Mouse (Mus musculus): Measurements from ENCODE around the gene S100a3. TPM values are rescaled to one million over a fixed set of nuclear protein-coding genes. Genes with fewer than 3 reads are reported as not detected.

S100a3 gene
- polyA plus RNA-seq, 1 experiment, result 4.7 TPM

GRCm38 (mm10) chr3:90625496-90625895 lies 65.1 kb downstream of the S100a3 start:
- no peak for DNase-seq (ENCODE audit: low spot score)

DNA sequence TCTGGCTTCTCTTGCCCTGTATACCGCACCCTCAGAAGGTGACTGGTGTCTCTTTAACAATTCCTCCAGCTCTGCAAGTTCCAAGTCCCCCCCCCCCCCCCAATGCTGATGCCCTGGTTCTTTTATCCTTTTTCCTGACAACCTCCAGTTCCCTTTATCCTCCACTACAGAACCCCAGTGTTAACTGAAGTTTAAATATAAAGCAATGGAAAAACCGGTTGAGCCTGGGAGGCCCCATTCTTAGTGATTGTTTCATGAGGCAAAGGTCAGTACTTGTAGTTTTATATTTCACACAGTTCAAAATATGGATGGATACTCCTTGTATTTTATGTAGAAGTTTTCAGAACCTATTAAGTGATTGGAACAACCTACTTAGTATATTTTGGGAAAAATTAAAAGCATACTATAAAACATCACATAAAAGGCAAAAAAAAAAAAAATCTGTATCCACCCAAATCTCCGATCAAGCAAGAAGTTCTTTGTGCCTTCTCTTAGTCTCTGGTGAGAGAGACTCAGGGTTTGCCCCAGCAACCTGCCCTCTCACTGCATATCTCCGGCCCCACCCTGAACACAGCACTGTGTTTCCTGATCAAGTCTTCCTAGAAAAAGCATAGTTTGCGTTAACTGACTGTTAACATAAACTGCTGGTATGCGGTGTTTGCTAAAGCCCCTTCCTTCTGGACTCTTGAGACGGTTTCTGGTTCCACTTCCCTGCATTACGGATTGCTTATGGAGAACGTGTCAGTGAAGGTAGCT lies 66.1 kb downstream of the S100a3 start:
- DNase-seq (ENCODE audit: low spot score), result no peak

GRCm38 (mm10) chr3:90627366-90627765 lies 67.0 kb downstream of the S100a3 start:
- DNase-seq (ENCODE audit: low spot score), result no peak

DNA sequence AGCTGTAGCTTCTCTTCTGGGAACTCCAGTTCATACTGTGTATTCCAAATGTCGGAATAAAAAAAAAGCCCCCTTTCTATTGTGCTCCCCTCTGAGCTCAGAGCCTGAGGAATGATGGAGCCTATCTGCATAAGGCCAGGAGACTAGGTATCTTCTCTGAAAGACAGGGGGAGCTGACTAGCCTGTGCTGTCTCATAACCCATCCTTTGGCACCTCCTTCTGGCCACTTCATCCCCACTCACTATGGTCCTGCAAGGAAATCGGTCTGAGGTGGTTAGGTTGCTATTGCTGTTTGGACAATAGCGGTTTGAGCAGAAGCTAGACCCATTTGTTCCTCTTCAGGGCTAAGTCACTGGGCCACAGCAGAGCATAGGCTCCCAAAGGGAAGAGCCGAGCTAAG lies 67.4 kb downstream of the S100a3 start:
- DNase-seq (ENCODE audit: low spot score), result no peak

GRCm38 (mm10) chr3:90629298-90629697 lies 68.9 kb downstream of the S100a3 start:
- no peak for DNase-seq (ENCODE audit: low spot score)

DNA sequence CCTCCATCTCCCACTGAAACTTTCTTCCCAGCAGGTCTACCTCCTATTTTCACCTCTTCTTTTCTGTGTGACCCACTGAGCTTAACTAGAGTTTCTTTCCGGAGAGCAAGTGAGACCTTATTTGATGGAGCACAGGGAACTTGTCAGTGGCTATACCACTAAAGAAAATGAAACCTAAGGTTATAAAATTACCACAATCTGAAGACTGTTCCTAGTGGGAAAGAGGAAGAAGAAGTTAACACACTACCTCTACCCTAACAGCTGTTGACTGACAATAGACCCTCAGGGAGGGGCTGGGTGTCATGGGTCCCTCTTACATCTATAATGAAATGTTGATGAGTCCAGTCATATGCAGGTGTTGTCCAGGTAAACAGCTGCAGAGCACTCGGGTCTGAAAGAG lies 71.6 kb downstream of the S100a3 start:
- DNase-seq (ENCODE audit: low spot score), result no peak

DNA sequence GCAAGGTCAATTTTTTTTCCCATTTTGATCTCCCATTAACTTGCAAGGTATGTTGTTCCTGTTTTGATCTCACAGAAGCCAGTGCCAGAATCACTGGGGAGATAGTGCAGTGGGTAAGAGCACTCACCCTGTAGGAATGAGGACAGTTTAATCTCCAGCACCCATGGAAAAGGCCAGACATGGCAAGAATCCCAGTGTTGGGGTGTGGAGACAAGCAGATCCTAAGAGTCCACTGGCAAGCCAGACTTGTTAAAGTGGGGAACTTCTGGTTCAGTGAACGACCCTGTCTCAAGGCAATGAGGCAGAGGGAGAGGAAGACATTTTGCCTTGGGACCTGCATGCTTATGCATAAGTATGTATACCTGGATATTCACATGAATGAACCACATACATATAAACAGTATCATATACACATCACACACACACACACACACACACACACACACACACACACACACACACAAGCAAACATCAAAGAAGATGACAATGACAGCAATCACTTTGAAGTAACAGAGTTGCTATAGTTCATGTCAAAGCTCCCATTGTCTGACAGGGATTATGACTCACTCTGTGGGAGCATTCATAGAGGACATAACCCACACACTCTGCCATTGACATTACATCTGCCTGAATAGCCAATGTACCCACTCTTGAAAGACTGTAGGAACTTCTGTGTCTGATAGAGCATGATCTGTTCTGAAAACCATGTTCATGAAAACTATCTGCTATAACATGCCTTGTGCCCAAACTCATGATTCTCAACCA lies 78.3 kb downstream of the S100a3 start:
- no peak for DNase-seq (ENCODE audit: low spot score)

GRCm38 (mm10) chr3:90639511-90640154 lies 79.3 kb downstream of the S100a3 start:
- DNase-seq (ENCODE audit: low spot score), result no peak

- no peak for DNase-seq (ENCODE audit: low spot score)
These were observed 80.6 kb downstream of the S100a3 start for GRCm38 (mm10) chr3:90640981-90641380.

DNA sequence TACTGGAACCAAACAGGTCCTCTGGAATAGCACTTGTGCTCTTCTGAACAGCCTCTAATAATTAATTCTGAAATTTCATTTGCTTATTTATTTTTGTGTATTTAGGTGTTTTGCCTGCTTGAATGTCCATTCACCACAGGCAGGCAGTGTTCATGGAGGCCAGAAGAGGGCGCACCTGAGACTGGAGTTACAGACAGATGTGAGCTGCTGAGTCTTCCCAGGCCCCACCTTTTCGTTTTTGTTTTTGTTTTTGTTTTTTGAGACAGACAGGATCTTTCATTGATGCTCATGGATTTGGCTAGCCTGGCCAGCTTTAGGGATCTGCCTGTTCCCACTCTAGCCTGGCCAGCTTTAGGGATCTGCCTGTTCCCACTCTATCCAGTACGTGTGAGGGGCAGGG lies 83.8 kb downstream of the S100a3 start:
- DNase-seq (ENCODE audit: low spot score), result no peak

GRCm38 (mm10) chr3:90647291-90647690 lies 86.9 kb downstream of the S100a3 start:
- no peak for DNase-seq (ENCODE audit: low spot score)

DNA sequence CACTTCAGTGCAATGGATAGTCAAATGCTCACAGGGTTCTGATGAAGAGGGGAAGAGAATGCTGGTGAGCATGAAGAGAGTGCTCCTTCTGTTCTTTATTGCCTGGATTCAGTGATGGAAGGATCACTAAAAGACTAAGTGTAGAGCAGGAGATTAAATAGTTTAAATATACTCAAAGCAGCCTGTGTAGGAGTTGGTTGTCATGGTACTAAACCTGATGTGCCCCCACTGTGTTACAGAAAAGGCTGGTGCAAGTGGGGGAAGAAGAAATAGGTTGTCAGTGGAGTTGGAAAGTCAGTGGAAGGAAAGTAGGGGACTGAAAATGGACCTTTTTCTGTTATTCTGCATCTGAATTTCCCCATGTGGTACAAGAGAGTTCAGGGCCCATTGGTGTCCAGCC lies 88.6 kb downstream of the S100a3 start:
- DNase-seq (ENCODE audit: low spot score), result no peak

GRCm38 (mm10) chr3:90649832-90650231 lies 89.5 kb downstream of the S100a3 start:
- no peak for DNase-seq (ENCODE audit: low spot score)

Other genes starting within 250 kb of the S100a3 start
- gene Slc27a3, start 170.6 kb upstream of the S100a3 start, polyA plus RNA-seq (2012; rRNA removed), result 9.2 and 11.0 TPM in 2 replicates
- gene Ints3, start 127.0 kb upstream of the S100a3 start, polyA plus RNA-seq (2012; rRNA removed), result 24.8 and 26.4 TPM in 2 replicates
- gene Npr1, start 94.7 kb upstream of the S100a3 start, polyA plus RNA-seq (2012; rRNA removed), result 25.3 and 26.4 TPM in 2 replicates
- 44.4 and 48.2 TPM in 2 replicates for gene Ilf2, start 84.5 kb upstream of the S100a3 start, polyA plus RNA-seq (2012; rRNA removed)
- gene Snapin, start 69.5 kb upstream of the S100a3 start, polyA plus RNA-seq (2012; rRNA removed), result 88.2 and 107 TPM in 2 replicates
- gene Chtop, start 51.1 kb upstream of the S100a3 start, polyA plus RNA-seq (2012; rRNA removed), result 98.1 and 103 TPM in 2 replicates
- 592 and 865 TPM in 2 replicates for gene S100a1, start 46.2 kb upstream of the S100a3 start, polyA plus RNA-seq (2012; rRNA removed)
- 86.1 and 86.3 TPM in 2 replicates for gene S100a13, start 46.1 kb upstream of the S100a3 start, polyA plus RNA-seq (2012; rRNA removed)
- gene S100a14, start 33.7 kb upstream of the S100a3 start, polyA plus RNA-seq (2012; rRNA removed), result 70.1 and 94.3 TPM in 2 replicates
- 151 and 159 TPM in 2 replicates for gene S100a16, start 23.3 kb upstream of the S100a3 start, polyA plus RNA-seq (2012; rRNA removed)
- gene S100a2, start 29.7 kb downstream of the S100a3 start, polyA plus RNA-seq (2012; rRNA removed), result not detected in 2 replicates
- 0.41 and 0.81 TPM in 2 replicates for gene Gm42674, start 41.3 kb downstream of the S100a3 start, polyA plus RNA-seq (2012; rRNA removed)
- gene S100a4, start 43.2 kb downstream of the S100a3 start, polyA plus RNA-seq (2012; rRNA removed), result 263 and 329 TPM in 2 replicates
- 9.8 and 10.2 TPM in 2 replicates for gene S100a5, start 47.9 kb downstream of the S100a3 start, polyA plus RNA-seq (2012; rRNA removed)
- gene S100a6, start 52.3 kb downstream of the S100a3 start, polyA plus RNA-seq (2012; rRNA removed), result 3,944 and 6,594 TPM in 2 replicates
- gene S100a7a, start 93.4 kb downstream of the S100a3 start, polyA plus RNA-seq (2012; rRNA removed), result 4.6 and 6.6 TPM in 2 replicates
- 0.45 and 1.0 TPM in 2 replicates for gene S100a8, start 108.4 kb downstream of the S100a3 start, polyA plus RNA-seq (2012; rRNA removed)
- 0.15 and 0.71 TPM in 2 replicates for gene S100a9, start 135.1 kb downstream of the S100a3 start, polyA plus RNA-seq (2012; rRNA removed)
- 0.03 TPM in 1 of 2 replicates, not detected in the other for gene Pglyrp4, start 166.3 kb downstream of the S100a3 start, polyA plus RNA-seq (2012; rRNA removed)
- not detected in 2 replicates for gene Gm5849, start 217.3 kb downstream of the S100a3 start, polyA plus RNA-seq (2012; rRNA removed)

All from urinary bladder, adult 2 months (tissue).